In genomic region chr14:56304149-56304548, GRCm38 (mm10) we compare ENCODE assay signal across 9 mouse cellular contexts. TPM values are rescaled to one million over a fixed set of nuclear protein-coding genes. Genes with fewer than 3 reads are reported as not detected.
DNase-seq lines count a peak whose midpoint lies in the region; ATAC-seq lines count a peak whose summit lies in the region.
"Had no signal": no experiment of that assay in that cellular context is flagged by ENCODE, and none has a peak within 500 bp of the region (broad histone marks: within the 10 kb centered on the region; RNA-seq: fewer than 3 reads in every experiment).

No protein-coding gene starts in this region.

- H3K4me1 ChIP-seq in liver, embryonic 16.5 days (ENCODE audit: control insufficient read depth, low read depth, low read length), result no peaks in the 10 kb centered on the region
- H3K4me1 ChIP-seq in liver, embryonic 11.5 days (replicated peaks; ENCODE audit: control insufficient read depth, insufficient read depth, low read length), result no peaks in the 10 kb centered on the region
- H3K4me1 ChIP-seq in intestine, embryonic 14.5 days (replicated peaks; ENCODE audit: control insufficient read depth, insufficient read depth, low read length), result no peaks in the 10 kb centered on the region
- no peaks in the 10 kb centered on the region for H3K4me1 ChIP-seq in midbrain, embryonic 16.5 days (ENCODE audit: control insufficient read depth, insufficient read depth, low read length)
- H3K4me1 ChIP-seq: limb, embryonic 13.5 days had no signal

- no peaks in the 10 kb centered on the region for H3K9me3 ChIP-seq in liver, embryonic 16.5 days (replicated peaks; ENCODE audit: control insufficient read depth, low read length)
- no peaks in the 10 kb centered on the region for H3K9me3 ChIP-seq in liver, embryonic 11.5 days (ENCODE audit: control insufficient read depth, low read length)
- no peaks in the 10 kb centered on the region for H3K9me3 ChIP-seq in intestine, embryonic 14.5 days (ENCODE audit: control insufficient read depth, low read length)
- H3K9me3 ChIP-seq in midbrain, embryonic 16.5 days (replicated peaks; ENCODE audit: control insufficient read depth, low read length, poor library complexity, severe bottlenecking), result no peaks in the 10 kb centered on the region
- H3K9me3 ChIP-seq: limb, embryonic 13.5 days had no signal

- 0 out of 2 replicates have a peak overlapping the region, but pooled peaks have one; percentile 9 for H3K4me2 ChIP-seq in liver, embryonic 16.5 days (ENCODE audit: low read depth, low read length)
- no peak overlapping the region for H3K4me2 ChIP-seq in liver, embryonic 11.5 days
- no peak overlapping the region for H3K4me2 ChIP-seq in intestine, embryonic 14.5 days (ENCODE audit: low read length)
- H3K4me2 ChIP-seq in midbrain, embryonic 16.5 days (ENCODE audit: low read length), result no peak overlapping the region
- H3K4me2 ChIP-seq: limb, embryonic 13.5 days had no signal

- no peak for ATAC-seq in cerebellum, adult (ENCODE audit: insufficient number of reproducible peaks, low FRiP score, low TSS enrichment)
- ATAC-seq in liver, embryonic 16.5 days (ENCODE audit: low read depth), result no peak
- no peak for ATAC-seq in liver, embryonic 11.5 days (replicated peaks; ENCODE audit: low FRiP score)
- no peak for ATAC-seq in intestine, embryonic 14.5 days (replicated peaks; ENCODE audit: low FRiP score, low TSS enrichment, low read depth)
- peak; percentile 62 for ATAC-seq in midbrain, embryonic 16.5 days

- peak; percentile 10 for DNase-seq in cerebellum, adult 8-10 months
- DNase-seq in liver, embryonic 11.5 days (ENCODE audit: low spot score), result no peak
- DNase-seq in c-Kit-positive CD71-positive TER-119-positive erythroid progenitor cells, embryonic 14.5 days (ENCODE audit: low spot score), result peak; percentile 48
- peak; percentile 59 for DNase-seq in intestine, embryonic 14.5 days (ENCODE audit: low spot score)
- DNase-seq in right cerebral cortex, postnatal 36 days (ENCODE audit: low spot score in 2 of 2), result no peak

- WGBS in liver, embryonic 16.5 days (ENCODE audit: insufficient replicate concordance), result 0% methylated on average over 4 of the region's 4 CpGs
- WGBS in liver, embryonic 11.5 days, result 0% methylated on average over 4 of the region's 4 CpGs
- 1% methylated on average over 4 of the region's 4 CpGs for WGBS in intestine, embryonic 14.5 days
- 1% methylated on average over 4 of the region's 4 CpGs for WGBS in midbrain, embryonic 16.5 days

- H3K27me3 ChIP-seq in liver, embryonic 16.5 days (ENCODE audit: control insufficient read depth, insufficient read depth, low read depth, low read length), result no peaks in the 10 kb centered on the region
- H3K27me3 ChIP-seq in liver, embryonic 11.5 days (replicated peaks; ENCODE audit: control insufficient read depth, insufficient read depth, low read length), result no peaks in the 10 kb centered on the region
- H3K27me3 ChIP-seq in intestine, embryonic 14.5 days (replicated peaks; ENCODE audit: control insufficient read depth, insufficient read depth, low read length), result no peaks in the 10 kb centered on the region
- no peaks in the 10 kb centered on the region for H3K27me3 ChIP-seq in midbrain, embryonic 16.5 days (ENCODE audit: control insufficient read depth, insufficient read depth, low read depth, low read length)
- H3K27me3 ChIP-seq: limb, embryonic 13.5 days had no signal

- no peak overlapping the region for H3K27ac ChIP-seq in liver, embryonic 16.5 days (ENCODE audit: low read length)
- H3K27ac ChIP-seq in liver, embryonic 11.5 days (ENCODE audit: low read depth, low read length), result no peak overlapping the region
- H3K27ac ChIP-seq in intestine, embryonic 14.5 days (ENCODE audit: low read depth), result no peak overlapping the region
- H3K27ac ChIP-seq in midbrain, embryonic 16.5 days (ENCODE audit: low read length), result no peak overlapping the region
- H3K27ac ChIP-seq: limb, embryonic 13.5 days had no signal

- H3K4me3 ChIP-seq in liver, embryonic 16.5 days (ENCODE audit: low read depth, low read length), result no peak overlapping the region
- H3K4me3 ChIP-seq in liver, embryonic 11.5 days (ENCODE audit: low read depth, low read length), result no peak overlapping the region
- H3K4me3 ChIP-seq in intestine, embryonic 14.5 days (ENCODE audit: low read depth, low read length), result no peak overlapping the region
- H3K4me3 ChIP-seq in midbrain, embryonic 16.5 days (ENCODE audit: low read depth, low read length), result no peak overlapping the region
- H3K4me3 ChIP-seq: limb, embryonic 13.5 days had no signal

- no peaks in the 10 kb centered on the region for H3K36me3 ChIP-seq in liver, embryonic 16.5 days (ENCODE audit: control insufficient read depth, insufficient read depth)
- no peaks in the 10 kb centered on the region for H3K36me3 ChIP-seq in liver, embryonic 11.5 days (ENCODE audit: control insufficient read depth, insufficient read depth, low read length)
- H3K36me3 ChIP-seq in intestine, embryonic 14.5 days (ENCODE audit: control insufficient read depth, insufficient read depth, low read length), result no peaks in the 10 kb centered on the region
- no peaks in the 10 kb centered on the region for H3K36me3 ChIP-seq in midbrain, embryonic 16.5 days (ENCODE audit: control insufficient read depth, insufficient read depth, low read length)
- H3K36me3 ChIP-seq: limb, embryonic 13.5 days had no signal

- no peak overlapping the region for H3K9ac ChIP-seq in liver, embryonic 16.5 days (ENCODE audit: low read depth, low read length)
- H3K9ac ChIP-seq in liver, embryonic 11.5 days (ENCODE audit: low read depth, low read length), result no peak overlapping the region
- H3K9ac ChIP-seq in intestine, embryonic 14.5 days (ENCODE audit: low read length), result no peak overlapping the region
- no peak overlapping the region for H3K9ac ChIP-seq in midbrain, embryonic 16.5 days (ENCODE audit: low read depth, low read length)
- H3K9ac ChIP-seq: limb, embryonic 13.5 days had no signal

RNA-seq across cellular contexts. Expression of gene Gzmb, which starts 42.1 kb away (rescaled TPM):
- 0.77 and 0.83 TPM in 2 replicates for polyA plus RNA-seq in liver, embryonic 16.5 days (2015; fragmentation: Nextera tagmentation; extraction: Ambion mirVana)
- 0.15 and 0.17 TPM in 2 replicates for polyA plus RNA-seq in liver, embryonic 11.5 days (2014; fragmentation: Nextera tagmentation; extraction: Ambion mirVana)
- 1.6 and 1.7 TPM in 2 replicates for polyA plus RNA-seq in intestine, embryonic 14.5 days (2014; fragmentation: Nextera tagmentation; extraction: Ambion mirVana)
- polyA plus RNA-seq in midbrain, embryonic 16.5 days (2015; fragmentation: Nextera tagmentation; extraction: Ambion mirVana), result not detected in 2 replicates

Comparison
In these comparisons a context has a peak if more than half of its experiments do, and no peak if none do; other contexts are left out.
1. DNase-seq: peak in cerebellum, adult 8-10 months (single experiment), c-Kit-positive CD71-positive TER-119-positive erythroid progenitor cells, embryonic 14.5 days (single experiment) and intestine, embryonic 14.5 days (single experiment); none in liver, embryonic 11.5 days (single experiment) and right cerebral cortex, postnatal 36 days (0 of 2).